Mouse (Mus musculus) C2C12 (cell line): ENCODE measurements around the gene Olfr1321.

Experiments
- CEBPB ChIP-seq: IDR thresholded peaks from one replicate; pipeline ENCODE4 v1.6.1; 2011; ENCODE audit warnings: low read depth, mild to moderate bottlenecking, control low read depth, moderate library complexity
- CTCF ChIP-seq: IDR thresholded peaks from one replicate; pipeline ENCODE4 v1.5.1; 2011; ENCODE audit not compliant: control insufficient read depth, insufficient read depth, insufficient read length
- FOSL1 ChIP-seq: IDR thresholded peaks from one replicate; pipeline ENCODE4 v1.8.0; 2011; ENCODE audit warnings: mild to moderate bottlenecking, low read length; ENCODE audit not compliant: poor library complexity, insufficient read depth, severe bottlenecking
- USF1 ChIP-seq: IDR thresholded peaks from one replicate; pipeline ENCODE4 v1.6.1; 2011; ENCODE audit warnings: low read depth, mild to moderate bottlenecking, control low read depth, moderate library complexity

GRCm38 (mm10) chrX:49770828-49771227, 36.0 kb upstream of the Olfr1321 start:
- TF ChIP-seq CTCF (no peak), CEBPB (no peak), USF1 (no peak), FOSL1 (no peak)
